Mouse (Mus musculus): ENCODE results near the gene Ctnnb1.

Ctnnb1 gene

GRCm38 (mm10) chr9:121000641-121001320 is 71.8 kb downstream of the Ctnnb1 start:
- no peak for DNase-seq (ENCODE audit: low read depth, low spot score)

GRCm38 (mm10) chr9:121001681-121002540 is 72.9 kb downstream of the Ctnnb1 start:
- DNase-seq (ENCODE audit: low read depth, low spot score) = no peak

- DNase-seq (ENCODE audit: low read depth, low spot score) = no peak
Observed at GRCm38 (mm10) chr9:121005961-121006360, 76.9 kb downstream of the Ctnnb1 start.

All from WW6 (cell line).